Mouse (Mus musculus) left cerebral cortex, adult 2 months (tissue): ENCODE results near the gene Olfr222. TPM values are rescaled to one million over a fixed set of nuclear protein-coding genes. Genes with fewer than 3 reads are reported as not detected.
A peak's percentile ranks its signal among the peaks of the same experiment; 100 is the strongest.

ENCODE experiments used
- DNase-seq, 2 experiments: peaks; one replicate each; pipeline ENCODE4 v3.0.0; 2021 to 2022; ENCODE audit warnings: low spot score in 2 of 2, mixed read lengths in 1 of 2; ENCODE audit errors: extremely low spot score in 1 of 2
- H3K27ac ChIP-seq: fragments of 200-600 bp; 2 replicates; pipeline ENCODE4 v1.8.1; 2022
- H3K4me3 ChIP-seq: fragments of 200-600 bp; 2 replicates; pipeline ENCODE4 v1.8.1; 2022
- CTCF ChIP-seq: fragments of 200-600 bp; IDR thresholded peaks from 2 replicates; pipeline ENCODE4 v1.8.1; 2022; ENCODE audit warnings: antibody characterized with exemption, mild to moderate bottlenecking, moderate library complexity
- intact Hi-C: fragments of 180-260 bp; cut with DNase I; formaldehyde crosslinking; loops from one replicate; pipeline ENCODE4 v1.15.1; 2025
- total RNA-seq, 2 experiments: library from RNA; stranded (reverse); gene quantifications; 2 replicates each; pipeline ENCODE4 v1.2.3; 2021

Gene Olfr222
- total RNA-seq, 2 experiments from 2014 or later: not detected

DNA sequence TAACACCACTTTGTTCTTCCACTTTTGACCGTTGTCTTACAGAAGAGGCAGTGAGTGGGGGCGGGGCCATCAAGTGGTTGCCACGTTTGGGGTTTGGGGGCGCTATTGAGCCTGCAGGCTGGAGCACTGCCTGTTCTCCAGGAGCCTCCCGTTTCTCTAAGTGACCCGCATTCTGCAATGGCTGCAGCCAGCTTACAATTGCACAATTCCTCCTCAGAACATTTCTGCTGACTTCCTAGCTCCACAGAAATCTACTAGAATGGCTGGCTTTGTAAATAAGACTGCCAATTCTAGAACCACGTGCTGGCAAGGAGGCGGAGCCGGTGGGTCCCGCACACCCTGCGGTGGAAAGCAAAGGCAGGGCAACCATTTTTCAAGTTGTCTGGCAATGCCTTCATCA, 37.6 kb downstream of the Olfr222 start:
- no peak overlapping the region for H3K27ac ChIP-seq

DNA sequence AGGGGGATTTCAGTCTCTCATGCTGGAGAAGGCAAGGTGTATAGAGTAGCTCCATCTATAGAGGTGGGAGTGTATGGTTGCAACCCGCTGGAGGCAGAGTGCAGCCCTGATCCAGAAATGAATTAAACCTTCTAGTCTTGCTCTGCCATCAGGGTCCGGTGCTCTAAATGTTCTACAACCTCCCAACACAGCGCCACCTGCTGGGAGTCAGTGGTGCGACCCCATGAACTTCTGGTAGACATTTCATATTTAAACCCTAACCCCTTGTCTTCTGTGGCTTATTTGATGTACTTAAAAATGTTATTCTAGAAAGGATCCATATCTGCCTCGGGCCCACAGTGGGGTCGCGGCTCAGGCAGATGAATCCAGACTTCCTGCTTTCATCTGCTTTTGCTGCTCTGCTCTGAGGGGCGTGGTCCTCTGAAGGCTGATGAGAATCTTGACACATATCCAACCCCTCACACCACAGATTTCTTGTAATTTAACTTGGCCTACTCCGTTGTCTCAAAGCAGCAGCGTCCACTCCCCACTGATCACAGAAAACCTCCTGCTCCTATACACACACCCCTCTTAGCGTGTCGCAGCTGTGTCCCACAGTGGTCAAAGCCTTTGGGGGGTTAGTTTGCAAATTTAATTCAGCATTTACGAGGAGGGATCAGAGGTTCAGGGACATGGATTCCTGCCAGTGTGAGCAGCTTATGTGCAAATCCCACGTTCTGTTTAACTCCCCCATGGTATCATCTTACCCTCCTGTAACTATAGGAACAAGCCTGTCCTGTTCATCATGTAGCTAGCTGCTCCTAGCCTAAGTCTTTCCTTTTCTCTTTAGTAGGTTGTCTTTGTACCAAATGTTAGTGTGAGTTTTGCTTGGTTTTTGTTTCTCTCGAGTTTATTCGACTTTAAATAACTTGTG, 38.6 kb downstream of the Olfr222 start:
- no peak for DNase-seq
- H3K4me3 ChIP-seq: no peak overlapping the region

More for the DNA sequence above, 37.6 kb downstream of the Olfr222 start:
- DNase-seq: peak; percentile 33 to 45
- H3K4me3 ChIP-seq: no peak overlapping the region
- TF ChIP-seq CTCF: peak; percentile 38
- intact Hi-C loops: no loop called here

DNA sequence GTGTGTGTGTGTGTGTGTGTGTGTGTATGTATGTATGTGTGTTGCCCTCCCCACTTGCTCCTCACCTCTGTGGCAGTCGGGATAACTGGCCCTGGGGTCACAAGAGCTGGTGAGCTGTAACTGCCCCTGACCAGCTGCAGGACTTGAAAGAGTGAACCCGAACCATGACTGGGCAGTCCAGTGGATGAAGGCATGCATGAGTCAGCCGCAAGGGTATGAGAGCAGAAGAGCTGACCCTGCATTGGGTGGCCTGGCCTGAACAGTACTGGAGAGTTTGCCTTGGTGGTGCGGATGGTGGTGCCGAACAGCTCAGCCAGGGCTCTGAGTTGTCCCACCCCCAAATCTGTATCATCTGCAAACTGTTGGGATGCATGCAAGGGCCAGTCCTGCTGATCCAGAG, 44.5 kb downstream of the Olfr222 start:
- DNase-seq: no peak
- intact Hi-C loops: no loop called here
- TF ChIP-seq CTCF: no peak
- no peak overlapping the region for H3K27ac ChIP-seq
- no peak overlapping the region for H3K4me3 ChIP-seq

More for the DNA sequence above, 38.6 kb downstream of the Olfr222 start:
- peak; percentile 50 for TF ChIP-seq CTCF
- intact Hi-C loops: no loop called here
- no peak overlapping the region for H3K27ac ChIP-seq

GRCm38 (mm10) chr11:59530870-59531535, 45.0 kb downstream of the Olfr222 start:
- H3K4me3 ChIP-seq: no peak overlapping the region
- TF ChIP-seq CTCF: no peak; the same call in 1 of the 2 replicates
- peak in 1 of 2 experiments; percentile 40 for DNase-seq
- intact Hi-C loops: no loop called here
- no peak overlapping the region for H3K27ac ChIP-seq

GRCm38 (mm10) chr11:59530221-59530620, 45.8 kb downstream of the Olfr222 start:
- no peak for TF ChIP-seq CTCF
- no peak overlapping the region for H3K27ac ChIP-seq
- intact Hi-C loops: no loop called here
- no peak for DNase-seq
- H3K4me3 ChIP-seq: no peak overlapping the region

DNA sequence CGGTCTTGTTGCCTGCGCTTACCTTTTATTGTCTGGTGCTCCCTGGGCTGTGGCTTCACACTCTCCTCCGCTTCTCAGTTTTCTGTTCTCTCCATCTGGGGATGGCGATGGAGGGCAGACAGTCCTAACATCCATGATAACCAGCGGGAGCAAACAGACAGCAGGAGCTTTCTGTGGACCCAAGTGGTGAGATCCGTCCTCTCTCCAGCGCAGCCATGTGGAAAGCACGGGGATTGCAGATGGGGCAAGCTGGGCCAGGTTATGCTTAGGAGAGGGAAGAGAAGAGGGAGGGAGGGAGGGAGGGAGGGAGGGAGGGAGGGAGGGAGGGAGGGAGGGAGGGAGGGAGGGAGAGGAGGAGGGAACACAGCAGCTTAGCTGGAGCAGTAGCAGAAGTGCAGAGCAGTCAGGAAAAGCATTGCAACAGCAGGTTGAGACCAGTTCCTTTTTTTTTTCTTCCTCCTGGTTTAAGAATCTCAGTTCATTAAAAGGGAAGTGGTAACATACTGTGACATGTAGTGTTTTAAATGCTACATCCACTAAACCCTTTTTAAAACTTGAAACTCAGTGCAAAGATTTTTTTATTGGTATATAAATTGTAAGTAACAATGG, 49.5 kb downstream of the Olfr222 start, which contains the start of gene Zkscan17:
Gene Zkscan17, minus strand, starts transcription at position 280 of the 609 bp plus-strand sequence.
- H3K4me3 ChIP-seq: no peak within 1 kb of the TSS
- no peak for DNase-seq
- peak; percentile 21 for TF ChIP-seq CTCF
- intact Hi-C loops: loop anchor here (2.0 to 10.0 kb wide), 2 partner anchors 16 to 228 kb away; no protein-coding TSS in a partner anchor
- H3K27ac ChIP-seq: no peak within 1 kb of the TSS

- TF ChIP-seq CTCF: peak; percentile 98
These were observed 50.8 kb downstream of the Olfr222 start for GRCm38 (mm10) chr11:59525237-59525636.

DNA sequence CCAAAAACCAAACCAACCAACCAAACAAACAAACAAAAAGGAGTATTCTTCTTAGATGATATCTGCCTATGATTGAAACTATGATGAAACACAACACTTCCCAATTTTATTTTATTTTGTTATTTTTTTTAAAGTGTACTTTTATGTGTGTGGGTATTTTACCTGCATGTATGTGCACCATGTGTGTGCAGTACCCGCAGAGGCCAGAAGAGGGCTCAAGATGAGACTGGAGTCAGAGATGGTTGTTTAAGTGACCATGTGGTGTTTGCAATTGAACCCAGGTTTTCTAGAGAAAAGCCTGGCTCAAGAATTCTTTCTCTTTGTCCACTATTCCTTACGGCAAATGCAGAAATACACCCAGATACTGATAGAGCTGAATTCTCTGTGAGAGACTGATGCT, 51.9 kb downstream of the Olfr222 start:
- DNase-seq: no peak
- Histone ChIP-seq H3K4me3 (no peak overlapping the region), H3K27ac (no peak overlapping the region)
- peak; percentile 9 for TF ChIP-seq CTCF
- intact Hi-C loops: loop anchor here (10.0 kb wide), 1 partner anchor 231 kb away; no protein-coding TSS in a partner anchor

More at GRCm38 (mm10) chr11:59525237-59525636, 50.8 kb downstream of the Olfr222 start:
- no peak overlapping the region for H3K27ac ChIP-seq
- intact Hi-C loops: loop anchor here (1.0 to 10.0 kb wide), 3 partner anchors 44 to 230 kb away; no protein-coding TSS in a partner anchor
- DNase-seq: peak; percentile 80 to 82
- H3K4me3 ChIP-seq: no peak overlapping the region

Other genes starting within 250 kb of the Olfr222 start
- gene Prss38, start 200.6 kb downstream of the Olfr222 start, total RNA-seq: not detected
- gene Jmjd4, start 126.2 kb downstream of the Olfr222 start, total RNA-seq: 10 to 100 TPM; 27.3 to 27.4 TPM
- gene Snap47, start 125.0 kb downstream of the Olfr222 start, total RNA-seq: 100 to 1,000 TPM; 379 to 395 TPM
- 1 to 10 TPM; 3.3 to 4.8 TPM for gene Zfp867, start 103.8 kb downstream of the Olfr222 start, total RNA-seq
- gene Zkscan17, start 49.5 kb downstream of the Olfr222 start, total RNA-seq: 10 to 100 TPM in 1 of 2 experiments, 1 to 10 TPM in 1; 8.2 to 11.7 TPM
- gene Nlrp3, start 34.7 kb downstream of the Olfr222 start, total RNA-seq: under 1 TPM; 0.72 to 0.88 TPM
- gene Olfr223, start 17.1 kb upstream of the Olfr222 start, total RNA-seq: not detected
- 100 to 1,000 TPM; 297 to 299 TPM for gene Mprip, start 85.1 kb upstream of the Olfr222 start, total RNA-seq
- 1 to 10 TPM in 1 of 2 experiments, under 1 TPM in 1; 0.75 to 1.3 TPM for gene Pld6, start 211.4 kb upstream of the Olfr222 start, total RNA-seq
- 10 to 100 TPM; 45.8 to 49.1 TPM for gene Flcn, start 233.8 kb upstream of the Olfr222 start, total RNA-seq